Mouse (Mus musculus): ENCODE data around the gene Egfr. TPM values are rescaled to one million over a fixed set of nuclear protein-coding genes. Genes with fewer than 3 reads are reported as not detected.

Egfr gene
- polyA plus RNA-seq, 1 experiment from 2014 or later = 9.3 TPM

GRCm38 (mm10) chr11:16810086-16810485, 58.1 kb downstream of the Egfr start:
- H3K4me1 ChIP-seq = peaks cover 3% of the 10 kb centered on the region; the same call in 1 of the 2 replicates
- H3K36me3 ChIP-seq = no peaks in the 10 kb centered on the region
- H3K9me3 ChIP-seq = no peaks in the 10 kb centered on the region
- no peak for ATAC-seq (ENCODE audit: borderline replicate concordance, extremely low read depth, low FRiP score, low TSS enrichment)
- no peak overlapping the region for H3K9ac ChIP-seq
- H3K4me3 ChIP-seq = no peak overlapping the region
- no peak overlapping the region for H3K4me2 ChIP-seq
- WGBS = 83% methylated on average over 3 of the region's 3 CpGs
- no peaks in the 10 kb centered on the region for H3K27me3 ChIP-seq
- H3K27ac ChIP-seq = no peak overlapping the region

- no peaks in the 10 kb centered on the region for H3K27me3 ChIP-seq
- no peak for ATAC-seq (ENCODE audit: borderline replicate concordance, extremely low read depth, low FRiP score, low TSS enrichment)
Measured at GRCm38 (mm10) chr11:16813298-16813697, 61.3 kb downstream of the Egfr start.

GRCm38 (mm10) chr11:16816414-16816813, 64.4 kb downstream of the Egfr start:
- no peak for ATAC-seq (ENCODE audit: borderline replicate concordance, extremely low read depth, low FRiP score, low TSS enrichment)
- WGBS = 75% methylated on average over 9 of the region's 9 CpGs

More at GRCm38 (mm10) chr11:16813298-16813697, 61.3 kb downstream of the Egfr start:
- H3K9ac ChIP-seq = no peak overlapping the region
- H3K4me3 ChIP-seq = no peak overlapping the region
- H3K4me2 ChIP-seq = no peak overlapping the region
- H3K36me3 ChIP-seq = no peaks in the 10 kb centered on the region
- H3K4me1 ChIP-seq = peaks cover 3% of the 10 kb centered on the region; the same call in 1 of the 2 replicates
- no peak overlapping the region for H3K27ac ChIP-seq
- no peaks in the 10 kb centered on the region for H3K9me3 ChIP-seq

GRCm38 (mm10) chr11:16817336-16818034, 65.5 kb downstream of the Egfr start:
- no peak overlapping the region for H3K4me2 ChIP-seq
- WGBS = 57% methylated on average over 6 of the region's 6 CpGs
- no peak for ATAC-seq (ENCODE audit: borderline replicate concordance, extremely low read depth, low FRiP score, low TSS enrichment)

More at GRCm38 (mm10) chr11:16816414-16816813, 64.4 kb downstream of the Egfr start:
- Histone ChIP-seq H3K4me2 (no peak overlapping the region), H3K36me3 (no peaks in the 10 kb centered on the region), H3K9me3 (no peaks in the 10 kb centered on the region), H3K4me3 (no peak overlapping the region), H3K4me1 (no peaks in the 10 kb centered on the region), H3K27me3 (no peaks in the 10 kb centered on the region), H3K27ac (no peak overlapping the region), H3K9ac (no peak overlapping the region)

GRCm38 (mm10) chr11:16819424-16819823, 67.4 kb downstream of the Egfr start:
- Histone ChIP-seq H3K36me3 (no peaks in the 10 kb centered on the region), H3K9me3 (no peaks in the 10 kb centered on the region), H3K4me1 (0 out of 2 replicates have a peak, but pooled peaks cover 7% of the 10 kb centered on the region), H3K4me3 (no peak overlapping the region), H3K9ac (no peak overlapping the region), H3K27ac (no peak overlapping the region), H3K4me2 (no peak overlapping the region), H3K27me3 (no peaks in the 10 kb centered on the region)
- ATAC-seq (ENCODE audit: borderline replicate concordance, extremely low read depth, low FRiP score, low TSS enrichment) = no peak
- 83% methylated on average over 1 of the region's 1 CpGs for WGBS

More at GRCm38 (mm10) chr11:16817336-16818034, 65.5 kb downstream of the Egfr start:
- H3K9ac ChIP-seq = no peak overlapping the region
- H3K27me3 ChIP-seq = no peaks in the 10 kb centered on the region
- H3K9me3 ChIP-seq = no peaks in the 10 kb centered on the region
- no peaks in the 10 kb centered on the region for H3K4me1 ChIP-seq
- H3K4me3 ChIP-seq = no peak overlapping the region
- no peak overlapping the region for H3K27ac ChIP-seq
- no peaks in the 10 kb centered on the region for H3K36me3 ChIP-seq

GRCm38 (mm10) chr11:16820138-16820537, 68.1 kb downstream of the Egfr start:
- Histone ChIP-seq H3K4me1 (0 out of 2 replicates have a peak, but pooled peaks cover 7% of the 10 kb centered on the region), H3K36me3 (no peaks in the 10 kb centered on the region), H3K9ac (no peak overlapping the region), H3K27ac (no peak overlapping the region), H3K27me3 (no peaks in the 10 kb centered on the region), H3K4me2 (no peak overlapping the region), H3K9me3 (no peaks in the 10 kb centered on the region), H3K4me3 (no peak overlapping the region)
- WGBS = 79% methylated on average over 6 of the region's 6 CpGs
- no peak for ATAC-seq (ENCODE audit: borderline replicate concordance, extremely low read depth, low FRiP score, low TSS enrichment)

GRCm38 (mm10) chr11:16821668-16822254, 69.8 kb downstream of the Egfr start:
- 73% methylated on average over 6 of the region's 6 CpGs for WGBS
- Histone ChIP-seq H3K4me2 (no peak overlapping the region), H3K4me3 (no peak overlapping the region), H3K27me3 (no peaks in the 10 kb centered on the region), H3K4me1 (0 out of 2 replicates have a peak, but pooled peaks cover 7% of the 10 kb centered on the region), H3K9ac (no peak overlapping the region), H3K9me3 (no peaks in the 10 kb centered on the region), H3K27ac (no peak overlapping the region), H3K36me3 (no peaks in the 10 kb centered on the region)
- no peak for ATAC-seq (ENCODE audit: borderline replicate concordance, extremely low read depth, low FRiP score, low TSS enrichment)

GRCm38 (mm10) chr11:16823830-16824545, 72.0 kb downstream of the Egfr start:
- no peak overlapping the region for H3K4me3 ChIP-seq
- 91% methylated on average over 4 of the region's 4 CpGs for WGBS
- no peak overlapping the region for H3K27ac ChIP-seq

GRCm38 (mm10) chr11:16829468-16829867, 77.5 kb downstream of the Egfr start:
- H3K36me3 ChIP-seq = no peaks in the 10 kb centered on the region
- ATAC-seq (ENCODE audit: borderline replicate concordance, extremely low read depth, low FRiP score, low TSS enrichment) = no peak
- no peaks in the 10 kb centered on the region for H3K27me3 ChIP-seq
- no peaks in the 10 kb centered on the region for H3K9me3 ChIP-seq
- H3K4me1 ChIP-seq = 0 out of 2 replicates have a peak, but pooled peaks cover 2% of the 10 kb centered on the region
- no peak overlapping the region for H3K4me3 ChIP-seq
- no peak overlapping the region for H3K27ac ChIP-seq
- H3K9ac ChIP-seq = no peak overlapping the region
- WGBS = 50% methylated on average over 3 of the region's 3 CpGs
- H3K4me2 ChIP-seq = no peak overlapping the region

More at GRCm38 (mm10) chr11:16823830-16824545, 72.0 kb downstream of the Egfr start:
- Histone ChIP-seq H3K4me2 (no peak overlapping the region), H3K4me1 (0 out of 2 replicates have a peak, but pooled peaks cover 9% of the 10 kb centered on the region), H3K36me3 (no peaks in the 10 kb centered on the region), H3K9me3 (no peaks in the 10 kb centered on the region), H3K27me3 (no peaks in the 10 kb centered on the region), H3K9ac (no peak overlapping the region)
- ATAC-seq (ENCODE audit: borderline replicate concordance, extremely low read depth, low FRiP score, low TSS enrichment) = no peak

- H3K36me3 ChIP-seq = no peaks in the 10 kb centered on the region
- ATAC-seq (ENCODE audit: borderline replicate concordance, extremely low read depth, low FRiP score, low TSS enrichment) = no peak
- no peak overlapping the region for H3K4me3 ChIP-seq
- H3K27me3 ChIP-seq = no peaks in the 10 kb centered on the region
- no peak overlapping the region for H3K4me2 ChIP-seq
- 0 out of 2 replicates have a peak, but pooled peaks cover 2% of the 10 kb centered on the region for H3K4me1 ChIP-seq
- H3K9me3 ChIP-seq = no peaks in the 10 kb centered on the region
- H3K27ac ChIP-seq = no peak overlapping the region
- H3K9ac ChIP-seq = no peak overlapping the region
- 59% methylated on average over 8 of the region's 8 CpGs for WGBS
Measured at GRCm38 (mm10) chr11:16830531-16831227, 78.7 kb downstream of the Egfr start.

GRCm38 (mm10) chr11:16831974-16832464, 80.0 kb downstream of the Egfr start:
- Histone ChIP-seq H3K4me1 (0 out of 2 replicates have a peak, but pooled peaks cover 2% of the 10 kb centered on the region), H3K36me3 (no peaks in the 10 kb centered on the region), H3K27ac (no peak overlapping the region), H3K27me3 (no peaks in the 10 kb centered on the region), H3K9ac (no peak overlapping the region), H3K9me3 (no peaks in the 10 kb centered on the region), H3K4me2 (no peak overlapping the region), H3K4me3 (no peak overlapping the region)
- WGBS = 75% methylated on average over 5 of the region's 5 CpGs
- no peak for ATAC-seq (ENCODE audit: borderline replicate concordance, extremely low read depth, low FRiP score, low TSS enrichment)

All from lung, embryonic 15.5 days (tissue).